9 mouse cellular contexts compared by ENCODE assay signal in genomic region chr17:36981221-36981813, GRCm38 (mm10). TPM values are rescaled to one million over a fixed set of nuclear protein-coding genes. Genes with fewer than 3 reads are reported as not detected.
DNase-seq lines count a peak whose midpoint lies in the region; ATAC-seq lines count a peak whose summit lies in the region.
"Had no signal": no experiment of that assay in that cellular context is flagged by ENCODE, and none has a peak within 500 bp of the region (broad histone marks: within the 10 kb centered on the region; RNA-seq: fewer than 3 reads in every experiment).

TSS of gene 2410137M14Rik (minus strand) at chr17:36981237.

- no peak within 1 kb of the TSS for H3K9ac ChIP-seq in forebrain, embryonic 14.5 days (ENCODE audit: low read length)

- H3K27me3 ChIP-seq in limb, embryonic 10.5 days (ENCODE audit: low read depth, poor library complexity, severe bottlenecking): no peaks in the 10 kb centered on the region; the same call in 1 of the 2 replicates
- H3K27me3 ChIP-seq in forebrain, embryonic 14.5 days (replicated peaks; ENCODE audit: control insufficient read depth, insufficient read depth, low read length): no peaks in the 10 kb centered on the region

- WGBS in limb, embryonic 10.5 days: 13% methylated on average over 18 of the region's 18 CpGs
- WGBS in forebrain, embryonic 14.5 days: 18% methylated on average over 18 of the region's 18 CpGs

- H3K4me1 ChIP-seq in limb, embryonic 10.5 days: peaks cover 21% of the 10 kb centered on the region
- H3K4me1 ChIP-seq in forebrain, embryonic 14.5 days (ENCODE audit: control insufficient read depth, insufficient read depth, low read length): no peaks in the 10 kb centered on the region

- H3K27ac ChIP-seq in limb, embryonic 10.5 days: peak within 1 kb of the TSS; percentile 56
- H3K27ac ChIP-seq in forebrain, embryonic 14.5 days (ENCODE audit: low read depth, low read length): no peak within 1 kb of the TSS

- no peaks in the 10 kb centered on the region for H3K9me3 ChIP-seq in limb, embryonic 10.5 days (replicated peaks)
- no peaks in the 10 kb centered on the region for H3K9me3 ChIP-seq in forebrain, embryonic 14.5 days (replicated peaks; ENCODE audit: control insufficient read depth, low read length)

- H3K4me2 ChIP-seq in forebrain, embryonic 14.5 days (ENCODE audit: low read length): no peak within 1 kb of the TSS

- H3K4me3 ChIP-seq in limb, embryonic 10.5 days: peak within 1 kb of the TSS; percentile 39
- no peak within 1 kb of the TSS for H3K4me3 ChIP-seq in forebrain, embryonic 14.5 days (ENCODE audit: low read depth, low read length)

- peak; percentile 38 for DNase-seq in gastrocnemius, adult 18-20 months (ENCODE audit: low spot score)
- no peak for DNase-seq in gastrocnemius, postnatal 4 days (ENCODE audit: low spot score in 2 of 2)
- DNase-seq in right cerebral cortex, adult 2 months (ENCODE audit: low spot score in 2 of 2): peak; percentile 42 to 55
- no peak for DNase-seq in right cerebral cortex, postnatal 14 days
- DNase-seq in limb, embryonic 10.5 days (ENCODE audit: low spot score): no peak
- peak; percentile 40 for DNase-seq in skeletal muscle tissue, adult 2 months (ENCODE audit: low read depth, low spot score)
- DNase-seq in forebrain, embryonic 14.5 days (ENCODE audit: low spot score): no peak
- DNase-seq in layer of hippocampus, adult 9-11 months: no peak

- ATAC-seq in forebrain, embryonic 14.5 days: no peak

- H3K36me3 ChIP-seq in limb, embryonic 10.5 days: no peaks in the 10 kb centered on the region
- no peaks in the 10 kb centered on the region for H3K36me3 ChIP-seq in forebrain, embryonic 14.5 days (ENCODE audit: control insufficient read depth, insufficient read depth, low read length)

RNA-seq across cellular contexts. Expression of gene 2410137M14Rik, which starts in this region (rescaled TPM):
- under 1 TPM in 1 of 2 experiments, not detected in 1; 0.37 TPM for total RNA-seq in gastrocnemius, adult 18-20 months (2021)
- total RNA-seq in gastrocnemius, postnatal 4 days (2021): not detected
- polyA plus RNA-seq in limb, embryonic 10.5 days (2016; fragmentation: Nextera tagmentation; extraction: Ambion mirVana): not detected in 2 replicates
- 0.35 TPM in 1 of 2 replicates, not detected in the other for polyA plus RNA-seq in forebrain, embryonic 14.5 days (2014; fragmentation: Nextera tagmentation; extraction: Ambion mirVana)
- polyA plus RNA-seq: C2C12 had no signal

Comparison
In these comparisons a context has a peak if more than half of its experiments do, and no peak if none do; other contexts are left out.
1. DNase-seq: peak in right cerebral cortex, adult 2 months (2 of 2) and skeletal muscle tissue, adult 2 months (single experiment); none in gastrocnemius, postnatal 4 days (0 of 2), right cerebral cortex, postnatal 14 days (single experiment), limb, embryonic 10.5 days (single experiment), forebrain, embryonic 14.5 days (single experiment) and layer of hippocampus, adult 9-11 months (single experiment).
2. Peak in DNase-seq in gastrocnemius, adult 18-20 months; RNA of the gene not detected or under 1 TPM.